Mouse (Mus musculus) MEL (cell line): ENCODE data around the gene Rpp30. TPM values are rescaled to one million over a fixed set of nuclear protein-coding genes. Genes with fewer than 3 reads are reported as not detected.

ENCODE experiments used
- DNase-seq: peaks from one replicate; pipeline ENCODE4 v3.0.0; 2011; ENCODE audit warnings: low read depth, low spot score
- H3K27ac ChIP-seq: 2 replicates; pipeline ENCODE4 v1.5.1; 2012; ENCODE audit warnings: low read depth, mild to moderate bottlenecking, control low read depth, low read length, moderate library complexity; ENCODE audit not compliant: control insufficient read depth
- H3K27me3 ChIP-seq, 2 experiments: fragments of 150-350 bp in 1 of 2; sonication (generic) in 1 of 2; 2 replicates each; pipeline ENCODE4 v1.6.1; 2012; ENCODE audit warnings: low read length in 2 of 2, mild to moderate bottlenecking in 2 of 2, improper control_type of control experiment in 1 of 2, moderate library complexity in 1 of 2; ENCODE audit not compliant: insufficient read depth in 2 of 2, control insufficient read depth in 1 of 2
- H3K36me3 ChIP-seq, 2 experiments: 2 replicates each; pipeline ENCODE4 v1.6.1; 2012 to 2014; ENCODE audit warnings: low read length in 2 of 2, improper control_type of control experiment in 1 of 2, inconsistent platforms in 1 of 2, mild to moderate bottlenecking in 1 of 2; ENCODE audit not compliant: insufficient read depth in 2 of 2, control insufficient read depth in 1 of 2
- H3K4me1 ChIP-seq, 2 experiments: fragments of 150-350 bp in 1 of 2; sonication (generic) in 1 of 2; 2 replicates each; pipeline ENCODE4 v1.6.1; 2012; ENCODE audit warnings: low read length in 2 of 2, improper control_type of control experiment in 1 of 2, mild to moderate bottlenecking in 1 of 2; ENCODE audit not compliant: insufficient read depth in 2 of 2, control insufficient read depth in 1 of 2
- H3K4me3 ChIP-seq, 2 experiments: fragments of 150-350 bp in 1 of 2; sonication (generic) in 1 of 2; 2 replicates each; pipeline ENCODE4 v1.5.1; 2012; ENCODE audit warnings: low read depth in 2 of 2, low read length in 2 of 2, mild to moderate bottlenecking in 2 of 2, moderate library complexity in 2 of 2, control low read depth in 1 of 2, improper control_type of control experiment in 1 of 2; ENCODE audit not compliant: control insufficient read depth in 1 of 2, insufficient read depth in 1 of 2
- H3K79me2 ChIP-seq: 2 replicates; pipeline ENCODE4 v1.6.1; 2012; ENCODE audit warnings: mild to moderate bottlenecking, low read length, moderate library complexity; ENCODE audit not compliant: control insufficient read depth, poor library complexity, insufficient read depth
- H3K9ac ChIP-seq: 2 replicates; pipeline ENCODE4 v1.6.1; 2012; ENCODE audit warnings: low read depth, mild to moderate bottlenecking, control low read depth, low read length, moderate library complexity; ENCODE audit not compliant: control insufficient read depth, poor library complexity, severe bottlenecking
- H3K9me3 ChIP-seq: fragments of 150-350 bp; sonication (generic); replicated peaks from 2 replicates; pipeline ENCODE4 v1.6.1; 2012; ENCODE audit warnings: mild to moderate bottlenecking, low read length, improper control_type of control experiment, moderate library complexity; ENCODE audit not compliant: insufficient read depth
- CHD1 ChIP-seq: IDR thresholded peaks from 2 replicates; pipeline ENCODE4 v1.6.1; 2012; ENCODE audit warnings: low read depth, mild to moderate bottlenecking, inconsistent platforms, low read length, improper control_type of control experiment
- CHD2 ChIP-seq: IDR thresholded peaks from 2 replicates; pipeline ENCODE4 v1.6.1; 2011; ENCODE audit warnings: low read length, improper control_type of control experiment
- CTCF ChIP-seq, 3 experiments: IDR thresholded peaks in 2 of 3; conservative IDR thresholded peaks in 1 of 3; 2 replicates each; pipeline ENCODE4 v1.5.1; 2011 to 2012; ENCODE audit warnings: low read length in 3 of 3, low read depth in 2 of 3, mild to moderate bottlenecking in 2 of 3, improper control_type of control experiment in 1 of 3, inconsistent platforms in 1 of 3, mixed read lengths in 1 of 3, moderate library complexity in 1 of 3; ENCODE audit not compliant: control insufficient read depth in 1 of 3, insufficient read depth in 1 of 3, poor library complexity in 1 of 3, severe bottlenecking in 1 of 3
- ELF1 ChIP-seq: IDR thresholded peaks from 2 replicates; pipeline ENCODE4 v1.6.1; 2014; ENCODE audit warnings: low read depth, mild to moderate bottlenecking, inconsistent platforms, low read length, improper control_type of control experiment, moderate library complexity
- ETS1 ChIP-seq: IDR thresholded peaks from 2 replicates; pipeline ENCODE4 v1.6.1; 2012; ENCODE audit warnings: low read depth, mild to moderate bottlenecking, inconsistent platforms, low read length, improper control_type of control experiment, moderate library complexity
- JUND ChIP-seq: IDR thresholded peaks from 2 replicates; pipeline ENCODE4 v1.6.1; 2011; ENCODE audit warnings: low read depth, mild to moderate bottlenecking, improper control_type of control experiment, low read length
- KAT2A ChIP-seq: conservative IDR thresholded peaks from 2 replicates; pipeline ENCODE4 v1.6.1; 2012; ENCODE audit warnings: low read depth, low read length, improper control_type of control experiment, inconsistent platforms
- MXI1 ChIP-seq: IDR thresholded peaks from 2 replicates; pipeline ENCODE4 v1.6.1; 2011; ENCODE audit warnings: mild to moderate bottlenecking, low read depth, low read length, improper control_type of control experiment
- NELFE ChIP-seq: IDR thresholded peaks from 2 replicates; pipeline ENCODE4 v1.6.1; 2011; ENCODE audit warnings: low read depth, low read length, improper control_type of control experiment
- NRF1 ChIP-seq: IDR thresholded peaks from 2 replicates; pipeline ENCODE4 v1.6.1; 2014; ENCODE audit warnings: low read depth, mild to moderate bottlenecking, inconsistent platforms, low read length, improper control_type of control experiment, moderate library complexity; ENCODE audit not compliant: poor library complexity, insufficient read depth, severe bottlenecking
- POLR2A ChIP-seq, 2 experiments: IDR thresholded peaks; 2 replicates each; pipeline ENCODE4 v1.6.1; 2011 to 2012; ENCODE audit warnings: low read length in 2 of 2, mild to moderate bottlenecking in 2 of 2, control low read depth in 1 of 2, improper control_type of control experiment in 1 of 2, low read depth in 1 of 2, moderate library complexity in 1 of 2; ENCODE audit not compliant: control insufficient read depth in 1 of 2, insufficient read depth in 1 of 2, poor library complexity in 1 of 2
- POLR2AphosphoS2 ChIP-seq: IDR thresholded peaks from 2 replicates; pipeline ENCODE4 v1.6.1; 2011; ENCODE audit warnings: low read length, improper control_type of control experiment
- POLR2AphosphoS5 ChIP-seq: IDR thresholded peaks from 2 replicates; pipeline ENCODE4 v1.6.1; 2012; ENCODE audit warnings: low read depth, borderline replicate concordance, mild to moderate bottlenecking, inconsistent platforms, low read length, moderate library complexity, mixed read lengths
- SIN3A ChIP-seq: IDR thresholded peaks from 2 replicates; pipeline ENCODE4 v1.6.1; 2012; ENCODE audit warnings: low read length, improper control_type of control experiment, inconsistent platforms
- TAL1 ChIP-seq: IDR thresholded peaks from 2 replicates; pipeline ENCODE4 v1.6.1; 2012; ENCODE audit warnings: mild to moderate bottlenecking, inconsistent platforms, low read length, moderate library complexity, mixed read lengths
- ZKSCAN1 ChIP-seq: IDR thresholded peaks from 2 replicates; pipeline ENCODE4 v1.6.1; 2012; ENCODE audit warnings: low read depth, mild to moderate bottlenecking, inconsistent platforms, low read length, improper control_type of control experiment, moderate library complexity
- ZNF384 ChIP-seq: IDR thresholded peaks from 2 replicates; pipeline ENCODE4 v1.6.1; 2012; ENCODE audit warnings: low read depth, mild to moderate bottlenecking, inconsistent platforms, low read length, improper control_type of control experiment
- polyA plus RNA-seq, 2 experiments: library from polyadenylated mRNA; stranded (reverse) in 1 of 2; unstranded in 1 of 2; fragments of >175 nt in 1 of 2; fragments of >200 nt in 1 of 2; gene quantifications; 2 replicates each; pipeline versions ENCODE4 v1.2.1 to v1.2.4; 2012; ENCODE audit warnings: low replicate concordance in 2 of 2, low read depth in 1 of 2; ENCODE audit not compliant: insufficient read length in 2 of 2, insufficient read depth in 1 of 2, missing spikeins in 1 of 2
- total RNA-seq: library from RNA; depleted of rRNA; stranded (reverse); fragments of 300-350 nt; gene quantifications from 2 replicates; pipeline ENCODE4 v1.2.3, GENCODE M21; 2012

The Rpp30 gene
- total and polyA plus RNA-seq, 3 experiments, result 55.4 to 81.3 TPM; not detected in 1

- 0 out of 4 replicates have a peak, but pooled peaks cover 0 to 1% of the 10 kb centered on the region in 2 experiments for H3K27me3 ChIP-seq
- H3K36me3 ChIP-seq, result no peaks in the 10 kb centered on the region
- H3K9me3 ChIP-seq, result no peaks in the 10 kb centered on the region
- no peaks in the 10 kb centered on the region for H3K4me1 ChIP-seq
- H3K79me2 ChIP-seq, result no peaks in the 10 kb centered on the region
- TF ChIP-seq CTCF (IDR thresholded peaks at IDR 0.05 in 2 of 3, conservative IDR thresholded peaks at IDR 0.05 in 1 of 3; ENCODE audit: control insufficient read depth in 1 of 3, insufficient read depth in 1 of 3, low read depth in 2 of 3, low read length in 3 of 3, poor library complexity in 1 of 3, severe bottlenecking in 1 of 3) (no peak), SIN3A (no peak), TAL1 (no peak), CHD1 (no peak), NELFE (no peak), POLR2AphosphoS2 (no peak), POLR2A (IDR thresholded peaks at IDR 0.05; ENCODE audit: control insufficient read depth in 1 of 2, insufficient read depth in 1 of 2, low read depth in 1 of 2, low read length in 2 of 2, poor library complexity in 1 of 2) (no peak), POLR2AphosphoS5 (no peak), ELF1 (no peak), JUND (no peak), ZKSCAN1 (no peak), NRF1 (no peak), ETS1 (no peak), KAT2A (no peak)
- no peak overlapping the region for H3K4me3 ChIP-seq
- H3K27ac ChIP-seq, result no peak overlapping the region
- no peak overlapping the region for H3K9ac ChIP-seq
- DNase-seq, result no peak
Measured at GRCm38 (mm10) chr19:36119219-36119618, 35.7 kb downstream of the Rpp30 start.

GRCm38 (mm10) chr19:36119783-36120471, 36.4 kb downstream of the Rpp30 start, which contains the start of gene Ankrd1:
TSS of gene Ankrd1 (minus strand) at chr19:36120099.
- Histone ChIP-seq H3K36me3 (no peaks in the 10 kb centered on the region), H3K9ac (no peak within 1 kb of the TSS), H3K9me3 (no peaks in the 10 kb centered on the region), H3K27me3 (0 out of 4 replicates have a peak, but pooled peaks cover 0 to 1% of the 10 kb centered on the region in 2 experiments), H3K79me2 (no peaks in the 10 kb centered on the region), H3K4me3 (no peak within 1 kb of the TSS), H3K4me1 (no peaks in the 10 kb centered on the region), H3K27ac (no peak within 1 kb of the TSS)
- TF ChIP-seq JUND (no peak), CHD2 (no peak), CTCF (IDR thresholded peaks at IDR 0.05 in 2 of 3, conservative IDR thresholded peaks at IDR 0.05 in 1 of 3; ENCODE audit: control insufficient read depth in 1 of 3, insufficient read depth in 1 of 3, low read depth in 2 of 3, low read length in 3 of 3, poor library complexity in 1 of 3, severe bottlenecking in 1 of 3) (no peak), SIN3A (no peak), ZKSCAN1 (no peak), ZNF384 (no peak), ELF1 (no peak), MXI1 (no peak), POLR2AphosphoS2 (no peak)
- no peak for DNase-seq
